Mouse (Mus musculus): ENCODE measurements at regions not wholly inside any gene's neighbourhood (a gene's known extent, or its start where the extent isn't known, plus 50 kb on each side); places are given as distances from the start of the nearest gene placed in this dataset.

DNA sequence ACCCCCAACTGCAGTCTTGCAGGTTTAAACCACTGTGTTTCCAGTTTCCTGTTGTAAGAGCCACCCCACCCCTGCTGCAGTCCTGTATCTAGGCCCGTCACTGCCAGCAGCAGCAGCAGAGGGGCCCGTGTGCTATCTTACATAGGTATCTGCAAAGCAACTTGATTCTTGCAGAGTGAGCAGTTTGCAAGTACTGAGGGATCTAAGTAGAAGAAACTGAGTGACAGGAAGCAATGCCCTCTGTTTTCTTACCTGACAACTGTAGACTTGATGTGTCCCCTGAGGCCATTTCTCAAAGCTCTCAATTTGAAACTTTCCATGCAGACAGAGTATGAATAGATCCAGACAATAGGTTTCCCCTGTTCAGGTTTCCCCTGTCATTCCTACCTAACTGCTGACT, 100.5 kb upstream of the Supt20 start:
- H3K4me2 ChIP-seq (replicated peaks; ENCODE audit: low read depth) = no peak overlapping the region
- DNase-seq (ENCODE audit: low spot score) (no peak), ATAC-seq (ENCODE audit: low FRiP score, low TSS enrichment) (no peak)
- no peak overlapping the region for H3K9ac ChIP-seq (ENCODE audit: low read length)
- no peaks in the 10 kb centered on the region for H3K4me1 ChIP-seq (replicated peaks; ENCODE audit: control insufficient read depth, insufficient read depth)
- no peaks in the 10 kb centered on the region for H3K9me3 ChIP-seq (ENCODE audit: control insufficient read depth, low read length)
- no peaks in the 10 kb centered on the region for H3K27me3 ChIP-seq (ENCODE audit: control insufficient read depth, insufficient read depth, low read length)
- H3K4me3 ChIP-seq (ENCODE audit: low read depth, low read length) = no peak overlapping the region
- 77% methylated on average over 2 of the region's 2 CpGs for WGBS
- H3K27ac ChIP-seq (replicated peaks) = no peak overlapping the region
- TF ChIP-seq CTCF (IDR thresholded peaks at IDR 0.05; ENCODE audit: low read depth) = no peak
- TF ChIP-seq EP300 (optimal IDR thresholded peaks at IDR 0.05) = no peak
- no peaks in the 10 kb centered on the region for H3K36me3 ChIP-seq (ENCODE audit: control insufficient read depth, insufficient read depth, low read length)

DNA sequence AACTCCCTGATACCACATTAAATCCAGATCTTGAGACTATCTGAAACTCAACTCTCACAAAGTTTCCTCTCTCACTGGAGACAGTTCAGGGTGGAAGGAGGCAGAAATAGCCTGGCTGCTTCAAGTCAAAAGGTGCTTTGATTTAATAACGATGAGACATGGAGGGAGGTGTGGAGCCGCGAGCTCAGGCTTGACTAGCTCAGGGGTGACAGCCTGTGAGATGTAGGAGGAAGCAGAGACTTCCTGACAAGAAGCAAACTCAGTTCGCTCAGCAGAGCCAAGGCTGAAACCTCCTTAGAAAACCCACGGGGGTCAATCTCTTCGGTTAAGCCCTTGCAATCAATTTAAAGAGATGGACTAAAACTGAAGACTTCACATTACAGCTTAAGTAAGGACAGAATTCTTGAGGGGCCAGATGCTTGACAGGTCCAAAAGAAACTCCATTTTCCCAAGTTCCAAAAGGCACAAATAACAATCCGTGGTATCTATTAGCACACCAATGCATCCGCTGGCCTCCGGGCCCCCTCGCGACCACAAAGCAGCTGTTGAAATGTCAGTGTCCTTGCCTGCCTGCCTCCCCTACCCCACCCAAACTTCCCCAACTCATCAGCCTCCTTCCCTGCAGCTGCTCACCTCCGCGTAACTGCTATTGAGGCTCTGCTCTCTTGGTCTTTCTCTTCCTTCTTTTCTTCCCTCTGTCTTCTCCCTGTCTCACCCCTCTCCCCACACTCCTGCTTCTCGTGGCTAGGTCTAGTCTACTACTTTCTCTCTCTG, 99.8 kb upstream of the Supt20 start:
- ATAC-seq (ENCODE audit: low FRiP score, low TSS enrichment) = no peak

DNA sequence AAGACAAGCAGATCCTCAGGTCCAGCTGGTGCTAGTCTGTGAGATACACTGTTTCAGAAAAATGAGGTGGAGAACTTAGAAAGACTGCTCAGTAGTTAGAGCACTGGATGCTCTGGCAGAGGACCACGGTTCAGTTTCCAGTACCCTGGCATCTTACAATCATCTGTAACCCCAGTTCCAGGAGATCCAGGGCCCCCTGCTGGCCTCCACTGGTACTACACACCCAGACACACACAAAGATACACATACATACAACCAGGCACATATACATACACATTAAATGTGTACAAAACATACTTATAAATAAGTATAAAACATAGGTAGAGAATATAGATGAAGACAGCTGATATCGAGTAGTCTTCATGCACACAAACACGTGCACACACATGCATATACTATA, 97.4 kb upstream of the Supt20 start:
- no peak for ATAC-seq (ENCODE audit: low FRiP score, low TSS enrichment)
- no peak for DNase-seq (ENCODE audit: low spot score)
- Histone ChIP-seq H3K9me3 (ENCODE audit: control insufficient read depth, low read length) (no peaks in the 10 kb centered on the region), H3K4me3 (ENCODE audit: low read depth, low read length) (no peak overlapping the region), H3K36me3 (ENCODE audit: control insufficient read depth, insufficient read depth, low read length) (no peaks in the 10 kb centered on the region), H3K27ac (replicated peaks) (no peak overlapping the region), H3K4me1 (replicated peaks; ENCODE audit: control insufficient read depth, insufficient read depth) (no peaks in the 10 kb centered on the region), H3K4me2 (replicated peaks; ENCODE audit: low read depth) (no peak overlapping the region), H3K27me3 (ENCODE audit: control insufficient read depth, insufficient read depth, low read length) (no peaks in the 10 kb centered on the region), H3K9ac (ENCODE audit: low read length) (no peak overlapping the region)
- WGBS = 89% methylated on average over 3 of the region's 3 CpGs
- TF ChIP-seq EP300 (optimal IDR thresholded peaks at IDR 0.05) (no peak), CTCF (IDR thresholded peaks at IDR 0.05; ENCODE audit: low read depth) (peak; percentile 38; the same call in 1 of the 2 replicates)

More for the DNA sequence above, 99.8 kb upstream of the Supt20 start:
- H3K9me3 ChIP-seq (ENCODE audit: control insufficient read depth, low read length) = no peaks in the 10 kb centered on the region
- no peak overlapping the region for H3K27ac ChIP-seq (replicated peaks)
- no peak overlapping the region for H3K4me3 ChIP-seq (ENCODE audit: low read depth, low read length)
- H3K9ac ChIP-seq (ENCODE audit: low read length) = no peak overlapping the region
- no peak for DNase-seq (ENCODE audit: low spot score)
- H3K4me2 ChIP-seq (replicated peaks; ENCODE audit: low read depth) = no peak overlapping the region
- H3K27me3 ChIP-seq (ENCODE audit: control insufficient read depth, insufficient read depth, low read length) = no peaks in the 10 kb centered on the region
- no peak for TF ChIP-seq CTCF (IDR thresholded peaks at IDR 0.05; ENCODE audit: low read depth)
- TF ChIP-seq EP300 (optimal IDR thresholded peaks at IDR 0.05) = no peak
- H3K36me3 ChIP-seq (ENCODE audit: control insufficient read depth, insufficient read depth, low read length) = no peaks in the 10 kb centered on the region
- no peaks in the 10 kb centered on the region for H3K4me1 ChIP-seq (replicated peaks; ENCODE audit: control insufficient read depth, insufficient read depth)
- 57% methylated on average over 14 of the region's 14 CpGs for WGBS

DNA sequence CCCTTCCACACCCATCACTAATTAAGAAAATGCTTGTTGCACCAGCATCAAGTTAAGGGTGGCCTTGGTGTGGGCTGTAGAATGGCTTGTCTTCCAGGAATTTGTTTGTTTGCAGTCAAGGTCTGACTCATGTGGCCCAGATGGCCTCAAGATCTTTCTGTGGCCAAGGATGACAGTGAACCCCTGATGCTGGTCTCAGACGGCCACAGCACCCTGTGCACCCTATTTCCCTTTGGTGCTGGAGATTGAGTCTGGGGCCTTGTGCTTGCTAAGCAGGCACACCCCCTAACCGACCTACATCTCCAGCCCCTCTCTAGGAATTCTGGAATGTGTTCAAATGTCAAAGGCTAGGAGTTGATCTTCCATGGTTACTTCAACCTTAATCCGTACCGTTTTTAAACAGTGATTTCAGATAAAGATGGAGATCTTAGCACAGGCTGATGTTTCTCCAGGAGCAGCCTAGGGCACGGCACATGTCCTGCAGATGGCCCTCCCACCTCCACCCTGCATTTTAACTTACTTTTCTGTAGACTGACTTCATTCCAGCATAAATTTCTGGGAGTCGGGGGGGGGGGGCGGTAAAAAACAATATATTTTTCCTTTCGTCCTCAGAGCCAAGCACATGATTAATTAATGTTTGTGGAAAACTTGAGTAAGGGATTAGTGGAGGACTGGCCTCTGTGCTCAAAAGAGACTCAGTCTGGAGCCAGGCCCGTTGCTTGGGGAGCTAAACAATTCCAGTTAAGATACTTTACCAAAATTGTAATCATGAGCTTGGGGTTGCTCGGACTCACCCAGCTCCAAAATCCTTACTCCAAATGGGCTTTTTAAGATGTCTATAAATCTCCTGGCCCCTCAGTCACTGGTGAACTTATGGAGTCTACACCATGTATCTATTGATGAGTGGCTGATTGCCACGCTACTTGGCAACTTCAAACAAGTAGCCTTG, 95.0 kb upstream of the Supt20 start:
- Histone ChIP-seq H3K27me3 (ENCODE audit: control insufficient read depth, insufficient read depth, low read length) (no peaks in the 10 kb centered on the region), H3K27ac (replicated peaks) (peak overlapping the region; percentile 74; the same call in 1 of the 2 replicates), H3K9ac (ENCODE audit: low read length) (no peak overlapping the region), H3K36me3 (ENCODE audit: control insufficient read depth, insufficient read depth, low read length) (no peaks in the 10 kb centered on the region), H3K4me2 (replicated peaks; ENCODE audit: low read depth) (no peak overlapping the region), H3K4me1 (replicated peaks; ENCODE audit: control insufficient read depth, insufficient read depth) (no peaks in the 10 kb centered on the region), H3K4me3 (ENCODE audit: low read depth, low read length) (no peak overlapping the region), H3K9me3 (ENCODE audit: control insufficient read depth, low read length) (no peaks in the 10 kb centered on the region)
- peak; percentile 80; the same call in 1 of the 2 replicates for ATAC-seq (ENCODE audit: low FRiP score, low TSS enrichment)
- DNase-seq (ENCODE audit: low spot score) = peak; percentile 18
- TF ChIP-seq EP300 (optimal IDR thresholded peaks at IDR 0.05) = peak; percentile 77
- TF ChIP-seq CTCF (IDR thresholded peaks at IDR 0.05; ENCODE audit: low read depth) = no peak
- 43% methylated on average over 11 of the region's 11 CpGs for WGBS

DNA sequence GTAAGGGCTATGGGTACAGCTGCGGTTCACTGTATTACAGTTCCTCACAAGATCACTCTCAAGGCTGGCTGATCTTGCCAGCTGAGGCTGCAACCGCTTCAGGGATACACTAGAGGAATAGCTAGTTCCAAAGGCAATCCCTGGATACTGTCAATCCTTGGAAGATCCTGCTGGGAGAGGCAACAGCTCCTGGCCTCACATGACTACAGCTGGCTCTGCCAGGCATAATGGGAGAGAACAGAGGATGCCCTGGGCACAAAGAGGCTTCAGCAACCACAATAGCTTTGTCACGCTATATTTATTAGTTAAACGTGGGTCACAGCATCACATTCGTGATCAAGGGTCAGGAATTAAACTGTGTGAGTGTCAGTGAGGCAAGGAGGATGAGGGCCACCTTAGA, 94.3 kb upstream of the Supt20 start:
- Histone ChIP-seq H3K9ac (ENCODE audit: low read length) (no peak overlapping the region), H3K27me3 (ENCODE audit: control insufficient read depth, insufficient read depth, low read length) (no peaks in the 10 kb centered on the region), H3K36me3 (ENCODE audit: control insufficient read depth, insufficient read depth, low read length) (no peaks in the 10 kb centered on the region), H3K9me3 (ENCODE audit: control insufficient read depth, low read length) (no peaks in the 10 kb centered on the region), H3K4me2 (replicated peaks; ENCODE audit: low read depth) (no peak overlapping the region), H3K27ac (replicated peaks) (peak overlapping the region; percentile 74), H3K4me3 (ENCODE audit: low read depth, low read length) (no peak overlapping the region), H3K4me1 (replicated peaks; ENCODE audit: control insufficient read depth, insufficient read depth) (no peaks in the 10 kb centered on the region)
- ATAC-seq (ENCODE audit: low FRiP score, low TSS enrichment) = peak; percentile 32; the same call in 1 of the 2 replicates
- DNase-seq (ENCODE audit: low spot score) = no peak
- TF ChIP-seq CTCF (IDR thresholded peaks at IDR 0.05; ENCODE audit: low read depth) (no peak), EP300 (optimal IDR thresholded peaks at IDR 0.05) (no peak)
- 63% methylated on average over 5 of the region's 5 CpGs for WGBS
